Mouse (Mus musculus) kidney, adult 2 months (tissue): ENCODE data around the gene Pde6b.

Source experiments
- CTCF ChIP-seq: fragments of 200-500 bp; conservative IDR thresholded peaks from 2 replicates; pipeline ENCODE4 v1.5.1; 2011; ENCODE audit warnings: low read depth, mild to moderate bottlenecking, control low read depth, low read length, moderate library complexity, mixed read lengths; ENCODE audit not compliant: insufficient read depth, insufficient read length
- POLR2A ChIP-seq: fragments of 200-500 bp; IDR thresholded peaks from one replicate; pipeline ENCODE4 v1.6.1; 2011; ENCODE audit warnings: low read depth, low read length, control low read depth

- no peak for TF ChIP-seq CTCF
- no peak for TF ChIP-seq POLR2A
Observed at GRCm38 (mm10) chr5:108374079-108374478, 14.1 kb upstream of the Pde6b start.
